Mouse (Mus musculus) Muller cell, postnatal 12 days (primary cell): ENCODE measurements around the gene Ndufa13.

Experiments
- DNase-seq: peaks from one replicate; pipeline ENCODE4 v3.0.0-alpha.2; 2015; ENCODE audit errors: inconsistent ontology term

The Ndufa13 gene

DNA sequence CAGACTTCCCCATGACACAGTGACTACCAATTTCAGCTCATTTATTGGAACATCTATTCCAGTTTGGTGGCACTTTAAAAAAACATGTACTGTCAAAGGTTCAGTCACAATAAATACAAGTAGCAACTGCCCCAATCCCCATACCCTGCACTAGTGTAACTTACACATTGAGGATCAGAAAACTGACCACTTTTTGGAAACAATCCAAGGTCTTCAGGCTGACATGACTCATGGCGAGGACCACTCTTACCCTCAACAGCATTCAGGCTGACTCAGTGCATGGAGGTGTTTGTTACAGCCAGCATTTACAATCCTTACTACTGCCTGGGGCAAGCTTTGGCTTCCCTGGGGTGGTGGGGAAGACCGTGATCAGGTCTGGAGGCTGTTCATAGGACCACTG lies 4.7 kb upstream of the Ndufa13 start:
- DNase-seq = no peak

DNA sequence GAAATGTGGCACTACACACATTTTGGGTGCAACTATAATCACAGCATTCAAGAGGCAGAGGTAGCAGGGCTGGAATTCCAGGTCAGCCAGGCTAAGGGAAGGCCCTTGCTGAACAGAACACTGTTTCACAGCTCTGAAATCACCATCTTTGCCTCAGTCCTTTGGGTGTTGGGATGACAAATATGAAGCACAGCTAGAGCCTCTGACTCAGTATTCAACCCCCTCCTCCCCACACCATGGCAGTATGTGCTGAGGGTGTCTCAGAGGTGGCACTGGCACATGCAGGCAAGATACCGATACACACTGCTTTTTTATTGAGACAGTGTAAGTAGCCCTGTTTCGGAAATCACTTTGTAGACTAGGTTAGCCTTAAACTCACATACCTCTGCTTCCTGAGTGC lies 3.9 kb upstream of the Ndufa13 start:
- DNase-seq = no peak

- DNase-seq = no peak
These were observed 1.7 kb upstream of the Ndufa13 start for GRCm38 (mm10) chr8:69904096-69904495.

- peak; percentile 99 for DNase-seq
These were observed 745 bp upstream of the Ndufa13 start for GRCm38 (mm10) chr8:69903063-69903542.

DNA sequence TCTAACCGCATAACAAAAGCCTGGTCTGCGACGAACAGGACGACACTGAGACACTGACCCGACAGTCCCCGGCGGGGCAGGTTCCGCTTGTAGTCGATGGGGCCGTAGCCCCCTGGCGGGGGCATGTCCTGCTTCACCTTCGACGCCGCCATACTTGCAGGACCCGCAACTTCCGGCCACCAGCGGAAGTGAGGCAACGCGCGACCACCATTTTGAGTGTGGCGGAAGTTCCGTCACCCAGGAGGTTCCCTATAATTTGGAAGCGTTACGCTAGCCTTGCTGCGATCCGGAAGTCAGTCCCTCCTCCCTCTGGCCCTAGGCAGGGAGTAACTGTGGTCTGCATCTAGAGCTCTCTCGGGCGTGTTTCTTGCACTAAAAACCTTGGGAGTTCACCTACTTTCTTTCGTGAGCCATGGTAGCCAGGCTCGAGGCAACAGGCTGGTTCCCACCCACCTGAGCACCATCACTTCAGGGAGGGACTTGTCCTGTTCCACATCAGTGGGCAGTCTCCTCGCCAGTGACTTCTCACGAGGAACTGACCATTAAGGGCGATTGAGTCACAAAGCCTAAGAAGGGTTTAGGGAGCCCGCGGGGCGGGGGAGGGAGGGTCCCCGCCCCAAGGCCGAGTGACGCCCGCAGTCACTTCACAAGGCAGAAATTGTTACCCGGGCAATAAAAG lies 735 bp downstream of the Ndufa13 start:
- peak; percentile 94 for DNase-seq

DNA sequence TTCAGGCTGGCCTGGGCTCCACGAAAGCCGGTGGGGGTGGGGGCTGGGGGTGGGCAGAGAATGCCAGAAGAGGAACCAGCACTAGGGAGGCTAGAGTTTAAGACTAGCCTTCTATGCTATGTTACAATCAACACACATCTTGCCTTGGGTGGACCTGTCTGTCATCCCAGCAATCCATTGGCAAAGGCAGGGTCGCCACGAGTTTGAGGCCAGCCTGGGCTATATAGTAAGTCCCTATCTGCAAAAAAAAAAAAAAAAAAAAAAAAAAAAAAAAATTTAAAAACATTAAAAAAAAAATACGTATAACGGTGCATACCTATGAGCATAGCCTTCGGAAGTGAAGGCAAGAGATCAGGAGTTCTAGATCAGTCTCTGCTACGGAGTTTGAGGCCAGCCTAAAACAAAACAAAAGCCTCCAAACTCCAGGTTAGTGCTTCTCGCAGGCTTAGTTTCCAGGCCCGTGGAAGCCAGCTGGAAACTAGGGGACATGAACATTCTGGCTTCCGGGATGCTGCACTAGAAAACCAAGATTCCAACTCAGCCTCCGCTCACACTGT lies 1.4 kb downstream of the Ndufa13 start:
- no peak for DNase-seq

GRCm38 (mm10) chr8:69899876-69900275 lies 2.5 kb downstream of the Ndufa13 start:
- DNase-seq = no peak

DNA sequence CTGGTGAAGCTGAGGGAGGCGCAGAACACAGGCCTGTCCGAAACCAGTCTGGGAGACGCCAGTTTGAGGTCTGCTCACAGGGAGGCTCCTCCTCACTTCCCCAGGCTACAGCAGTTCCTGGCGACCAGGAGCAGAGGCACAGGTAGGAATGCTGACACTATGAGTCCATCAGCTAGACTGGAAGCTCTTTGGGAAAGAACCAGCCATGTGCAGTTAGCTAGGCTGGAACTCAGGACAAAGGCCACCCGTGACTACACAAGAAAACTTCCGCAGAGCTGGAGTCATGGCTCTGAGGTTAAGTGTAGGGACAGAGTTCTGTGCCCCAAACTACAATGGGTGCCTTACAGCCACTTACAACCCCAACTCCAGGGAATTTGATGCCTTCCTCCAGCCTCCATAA lies 4.5 kb downstream of the Ndufa13 start:
- no peak for DNase-seq

DNA sequence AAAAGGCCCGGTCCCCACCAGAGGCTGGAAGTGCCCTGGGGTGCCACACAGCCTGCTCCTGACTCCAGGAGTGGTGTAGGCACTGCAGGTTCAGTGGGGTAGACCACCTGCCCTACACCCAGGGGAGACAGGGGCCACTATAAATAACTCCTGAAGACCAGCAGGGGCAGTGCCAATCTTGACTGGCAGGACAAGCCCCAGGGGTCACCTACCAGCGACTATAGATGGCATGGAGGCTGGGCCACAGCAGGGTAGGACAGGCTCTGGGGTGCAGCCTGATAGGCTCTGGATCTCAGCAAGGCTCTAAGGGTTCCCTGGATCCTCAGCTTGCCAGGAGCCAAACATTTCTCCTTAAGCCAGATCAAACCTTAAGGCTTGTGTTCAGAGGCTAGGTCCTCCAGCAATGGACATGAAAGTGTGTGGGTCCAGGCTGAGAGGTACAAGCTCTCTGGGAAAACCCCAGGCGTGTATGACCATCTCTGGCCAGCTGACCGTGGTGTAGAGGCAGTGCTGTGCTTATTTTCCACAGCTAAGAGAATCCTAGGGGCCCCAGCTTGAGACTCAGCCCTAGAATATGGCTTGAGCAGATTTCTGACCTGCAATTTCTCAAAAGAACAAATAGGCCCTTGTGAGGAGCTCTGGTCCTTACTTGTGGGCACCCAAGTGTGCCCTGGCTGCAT lies 6.4 kb downstream of the Ndufa13 start:
- DNase-seq = no peak

DNA sequence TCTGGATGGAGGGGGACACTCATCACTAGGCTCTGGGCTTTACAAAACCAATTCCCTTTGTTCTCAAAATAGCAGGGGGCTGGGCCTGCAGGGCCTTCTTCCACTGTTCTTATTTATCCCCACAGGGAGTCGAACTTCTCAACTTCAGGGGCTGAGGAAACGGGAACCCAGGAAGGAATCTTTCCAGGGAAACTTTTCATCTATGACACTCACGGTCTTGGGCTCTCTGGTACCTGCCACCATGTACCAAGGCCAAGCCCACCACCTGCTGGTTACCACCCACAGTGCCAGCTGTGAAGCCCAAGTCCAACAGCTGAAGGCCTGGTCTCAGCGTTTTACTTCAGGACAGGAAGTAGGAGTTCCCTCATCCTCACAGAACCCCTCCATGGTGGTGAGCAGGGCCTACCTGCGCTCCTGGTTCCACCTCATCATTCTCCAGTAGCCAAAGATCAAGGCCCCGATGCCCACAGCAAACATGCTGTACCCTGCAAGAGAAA lies 7.5 kb downstream of the Ndufa13 start:
- no peak for DNase-seq

GRCm38 (mm10) chr8:69893863-69894262 lies 8.5 kb downstream of the Ndufa13 start:
- DNase-seq = no peak

DNA sequence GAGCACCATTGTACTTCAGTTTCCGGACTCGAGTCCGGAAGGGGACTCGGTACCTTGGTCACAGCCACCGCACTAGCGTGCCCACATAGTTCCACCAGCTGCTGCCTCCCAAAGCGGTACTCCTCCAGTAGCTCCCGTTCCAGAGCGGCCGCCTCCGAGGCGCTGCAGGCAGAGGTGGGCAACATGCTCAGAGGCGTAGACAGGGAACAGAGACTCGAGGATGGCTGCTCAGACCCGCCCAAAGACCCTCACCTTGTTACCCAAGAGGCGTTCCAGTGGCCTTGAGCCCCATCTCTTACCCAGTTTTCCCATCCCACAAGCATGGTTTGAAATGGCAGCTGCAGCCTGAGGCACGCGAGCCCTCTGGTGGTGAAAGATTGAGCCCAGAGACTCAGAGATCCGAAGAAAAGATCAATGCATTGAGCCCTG lies 11.5 kb downstream of the Ndufa13 start:
- DNase-seq = peak; percentile 36

DNA sequence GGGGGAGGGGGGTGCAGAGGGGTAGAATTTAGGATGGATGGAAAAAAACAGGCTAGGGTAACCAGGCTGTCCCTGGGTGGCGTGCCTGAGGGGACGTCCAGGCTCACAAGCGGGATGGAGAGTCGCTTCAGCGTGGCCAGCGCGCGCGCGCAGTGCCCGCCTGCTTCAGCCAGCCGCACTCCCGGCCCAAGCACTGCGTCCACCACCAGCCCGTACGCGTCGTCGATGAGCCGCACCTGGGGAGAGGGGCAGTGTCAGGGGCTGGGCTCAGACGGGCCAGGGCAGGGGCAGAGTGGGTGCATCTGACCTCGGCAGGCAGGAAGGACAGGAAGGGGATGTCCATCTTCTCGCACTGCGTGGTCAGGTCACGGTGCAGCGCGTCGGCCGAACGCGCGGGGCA lies 13.5 kb downstream of the Ndufa13 start:
- no peak for DNase-seq

DNA sequence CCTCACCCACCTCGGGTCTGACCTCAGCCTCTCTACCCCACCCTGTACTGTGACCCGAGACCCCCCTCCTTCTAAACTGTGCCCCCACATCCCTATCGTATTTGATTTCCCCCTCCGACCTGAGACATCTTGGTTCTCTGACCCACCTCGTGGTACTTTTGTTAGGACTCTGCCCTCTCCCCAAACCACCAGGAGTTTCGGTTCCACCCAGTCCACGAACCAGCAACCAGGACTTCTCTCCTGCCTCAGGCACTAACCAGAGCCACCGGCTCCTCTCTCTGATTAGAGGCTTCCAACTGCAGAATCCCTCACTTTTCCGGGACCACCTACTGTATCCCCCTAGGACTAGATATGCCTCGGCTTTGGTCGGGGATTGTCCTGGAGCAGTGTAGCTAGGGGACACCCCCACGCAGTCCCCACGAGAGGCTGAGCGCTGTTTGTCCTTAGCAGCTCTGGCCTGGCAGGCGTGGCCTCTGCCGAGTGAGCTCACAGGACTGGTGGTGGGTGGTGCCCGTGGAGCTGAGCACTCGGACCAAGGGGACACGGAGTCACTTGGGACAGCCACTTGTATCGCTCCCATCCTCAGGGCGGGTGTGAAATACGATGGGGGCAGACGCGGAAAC lies 14.0 kb downstream of the Ndufa13 start:
- peak; percentile 52 for DNase-seq

- DNase-seq = peak; percentile 64
These were observed 14.8 kb downstream of the Ndufa13 start, which contains the start of gene Cilp2 for GRCm38 (mm10) chr8:69887289-69888243. Cilp2 (minus strand) TSS chr8:69887687.

GRCm38 (mm10) chr8:69884141-69884540 lies 18.2 kb downstream of the Ndufa13 start:
- no peak for DNase-seq

DNA sequence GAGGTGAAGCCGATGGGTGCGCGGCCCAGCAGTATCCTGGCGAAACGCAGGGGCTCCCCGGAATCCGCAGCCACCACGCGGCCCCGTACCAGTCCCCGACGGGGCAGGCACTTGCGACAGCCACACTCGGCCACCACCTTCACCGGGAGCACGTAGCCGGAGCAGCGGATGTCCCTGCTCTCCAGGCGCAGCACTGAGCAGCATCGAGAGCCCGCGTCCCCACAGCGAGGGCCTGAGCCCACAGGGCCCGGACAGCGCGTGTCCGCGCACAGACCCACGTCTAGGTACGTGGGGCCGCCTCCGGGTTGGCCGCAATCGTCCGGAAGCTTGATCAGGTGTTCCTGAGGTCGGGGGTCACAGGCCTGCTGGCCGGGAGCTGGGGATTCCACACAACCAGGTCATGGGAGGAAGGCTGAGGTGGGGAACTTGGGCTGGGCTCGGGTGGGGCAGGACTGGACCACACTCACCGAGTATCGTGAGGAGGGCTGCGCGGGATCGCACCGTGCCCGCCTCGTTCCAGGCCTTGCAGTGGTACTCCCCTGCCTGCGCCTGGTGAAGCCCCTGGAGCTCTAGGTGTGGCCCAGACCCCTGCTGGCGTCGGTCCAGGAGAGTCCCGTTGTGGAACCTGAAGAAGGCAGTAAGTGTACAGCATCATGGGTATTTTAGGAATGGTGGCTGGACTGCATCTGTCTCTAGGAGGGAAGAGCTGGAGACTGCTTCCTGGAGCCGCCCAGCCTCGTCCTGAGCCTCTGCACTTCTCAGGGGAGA lies 19.3 kb downstream of the Ndufa13 start:
- DNase-seq = no peak

GRCm38 (mm10) chr8:69882021-69882756 lies 20.2 kb downstream of the Ndufa13 start:
- peak; percentile 65 for DNase-seq

DNA sequence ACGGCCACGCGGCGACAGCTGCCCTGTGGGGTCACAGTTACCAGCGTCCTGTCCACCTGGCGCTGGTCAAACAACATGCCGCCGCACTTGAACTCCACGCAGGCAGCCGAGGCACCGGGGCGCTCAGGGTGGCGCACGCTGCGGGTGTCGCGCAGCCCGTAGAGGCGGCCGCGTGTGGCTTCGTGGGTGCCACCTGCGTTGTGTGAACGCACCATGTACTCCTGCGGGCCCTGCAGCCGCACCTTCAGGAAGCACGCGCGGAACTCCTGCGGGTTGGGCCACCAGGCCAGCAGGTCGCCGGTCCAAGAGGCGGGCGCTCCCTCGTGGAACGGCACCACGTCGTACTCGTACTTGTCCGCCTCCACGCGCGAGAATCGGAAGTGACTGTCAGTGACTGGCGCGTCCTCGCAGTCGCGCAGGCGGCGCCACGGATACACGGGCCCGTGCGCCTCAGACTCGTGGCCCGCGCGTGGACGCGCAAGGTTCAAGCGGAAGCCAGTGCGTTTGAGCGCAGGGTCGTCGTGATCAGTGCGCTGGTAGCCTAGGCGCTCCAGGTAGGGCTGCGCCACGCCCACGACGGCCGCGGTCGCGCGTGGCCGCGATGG lies 21.0 kb downstream of the Ndufa13 start:
- DNase-seq = no peak
